Mouse (Mus musculus) right cerebral cortex, postnatal 14 days (tissue): ENCODE results near the gene Arpp21.
"Not testable (repeated sequence)": the region's sequence is repeated elsewhere in the genome, so short reads cannot be mapped to it uniquely, and the experiment has no call there.

Experiments used
- DNase-seq: peaks from one replicate; pipeline ENCODE4 v3.0.0; 2022

The Arpp21 gene

GRCm38 (mm10) chr9:112098267-112098666, 137.5 kb downstream of the Arpp21 start:
- DNase-seq, result no peak

GRCm38 (mm10) chr9:112095708-112096107, 140.0 kb downstream of the Arpp21 start:
- no peak for DNase-seq

- no peak for DNase-seq
These were observed 140.5 kb downstream of the Arpp21 start for GRCm38 (mm10) chr9:112095198-112095597.

GRCm38 (mm10) chr9:112078903-112079302, 156.8 kb downstream of the Arpp21 start:
- DNase-seq, result no peak

- no peak for DNase-seq
These were observed 157.3 kb downstream of the Arpp21 start for GRCm38 (mm10) chr9:112078453-112078852.

- no peak for DNase-seq
These were observed 160.5 kb downstream of the Arpp21 start for GRCm38 (mm10) chr9:112075273-112075672.

- DNase-seq, result no peak
These were observed 160.9 kb downstream of the Arpp21 start for GRCm38 (mm10) chr9:112074872-112075271.

GRCm38 (mm10) chr9:112071368-112071767, 164.4 kb downstream of the Arpp21 start:
- no peak for DNase-seq

GRCm38 (mm10) chr9:112070961-112071360, 164.8 kb downstream of the Arpp21 start:
- no peak for DNase-seq

GRCm38 (mm10) chr9:112068250-112068649, 167.5 kb downstream of the Arpp21 start:
- no peak for DNase-seq

- no peak for DNase-seq
These were observed 174.9 kb downstream of the Arpp21 start for GRCm38 (mm10) chr9:112060696-112061425.

GRCm38 (mm10) chr9:112054807-112055381, 180.8 kb downstream of the Arpp21 start:
- DNase-seq, result no peak

- no peak for DNase-seq
These were observed 187.8 kb downstream of the Arpp21 start for GRCm38 (mm10) chr9:112047903-112048467.

GRCm38 (mm10) chr9:112040566-112040965, 195.2 kb downstream of the Arpp21 start:
- no peak for DNase-seq

GRCm38 (mm10) chr9:112037732-112038131, 198.0 kb downstream of the Arpp21 start:
- DNase-seq, result no peak

GRCm38 (mm10) chr9:112033840-112034239, 201.9 kb downstream of the Arpp21 start:
- DNase-seq, result not testable (repeated sequence)

GRCm38 (mm10) chr9:112032169-112032568, 203.6 kb downstream of the Arpp21 start:
- no peak for DNase-seq

GRCm38 (mm10) chr9:112023562-112024015, 212.1 kb downstream of the Arpp21 start:
- DNase-seq, result no peak

GRCm38 (mm10) chr9:112023111-112023510, 212.6 kb downstream of the Arpp21 start:
- no peak for DNase-seq
